Mouse (Mus musculus): Measurements from ENCODE around the gene 1700057G04Rik. TPM values are rescaled to one million over a fixed set of nuclear protein-coding genes. Genes with fewer than 3 reads are reported as not detected.
A peak's percentile ranks its signal among the peaks of the same experiment; 100 is the strongest.

Gene 1700057G04Rik
- polyA plus RNA-seq, 1 experiment from 2014 or later = not detected

DNA sequence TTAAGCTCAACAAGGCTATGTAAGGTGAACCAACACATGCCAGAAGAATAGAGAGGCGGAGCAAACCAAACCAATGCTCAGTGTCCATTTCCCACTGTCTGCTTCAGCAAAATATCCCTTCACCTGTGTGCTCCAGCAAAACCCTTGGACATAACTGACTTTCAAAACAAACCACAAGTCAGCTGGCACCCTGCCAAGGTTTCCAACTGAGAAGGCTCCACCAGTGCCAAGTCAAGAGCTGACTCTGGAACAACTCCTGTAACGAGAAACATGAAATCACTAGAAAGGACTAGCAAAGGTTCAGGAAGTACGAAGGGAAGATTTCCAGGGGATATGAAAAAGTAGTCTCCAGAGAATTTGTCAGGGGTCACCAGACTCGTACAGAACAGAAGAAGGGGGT, 38.2 kb upstream of the 1700057G04Rik start:
- Histone ChIP-seq H3K27ac (replicated peaks) (no peak overlapping the region), H3K4me3 (ENCODE audit: low read depth, low read length) (no peak overlapping the region), H3K9ac (ENCODE audit: low read length) (no peak overlapping the region), H3K4me2 (replicated peaks; ENCODE audit: low read depth) (no peak overlapping the region), H3K27me3 (ENCODE audit: control insufficient read depth, insufficient read depth, low read length) (no peaks in the 10 kb centered on the region), H3K36me3 (ENCODE audit: control insufficient read depth, insufficient read depth, low read length) (no peaks in the 10 kb centered on the region), H3K4me1 (replicated peaks; ENCODE audit: control insufficient read depth, insufficient read depth) (no peaks in the 10 kb centered on the region), H3K9me3 (ENCODE audit: control insufficient read depth, low read length) (no peaks in the 10 kb centered on the region)
- 37% methylated on average over 4 of the region's 4 CpGs for WGBS
- TF ChIP-seq CTCF (IDR thresholded peaks at IDR 0.05; ENCODE audit: low read depth) = no peak
- TF ChIP-seq EP300 (optimal IDR thresholded peaks at IDR 0.05) = no peak
- no peak for ATAC-seq (ENCODE audit: low FRiP score, low TSS enrichment)
- DNase-seq (ENCODE audit: low spot score) = peak; percentile 48

DNA sequence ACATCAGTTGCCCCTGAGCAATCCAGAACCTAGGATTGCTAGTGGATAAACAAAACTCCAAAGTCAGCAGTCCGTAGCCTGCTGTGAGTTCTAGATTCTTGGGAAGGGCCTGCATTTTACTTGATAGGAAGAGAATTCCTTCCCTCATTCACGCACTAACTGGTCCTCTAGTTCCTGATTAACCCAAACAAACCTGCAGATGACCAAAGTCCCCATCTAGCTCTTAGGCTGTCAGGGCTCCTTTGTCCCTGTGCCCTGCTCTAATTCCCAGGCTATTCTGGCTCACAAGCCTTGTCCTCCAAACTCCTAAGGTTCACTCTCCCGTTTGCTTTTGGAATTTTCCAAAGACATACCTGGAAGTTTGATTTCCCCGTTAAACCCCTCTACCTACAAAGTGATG, 36.5 kb upstream of the 1700057G04Rik start:
- Histone ChIP-seq H3K9me3 (ENCODE audit: control insufficient read depth, low read length) (no peaks in the 10 kb centered on the region), H3K27me3 (ENCODE audit: control insufficient read depth, insufficient read depth, low read length) (no peaks in the 10 kb centered on the region), H3K4me2 (replicated peaks; ENCODE audit: low read depth) (no peak overlapping the region), H3K9ac (ENCODE audit: low read length) (no peak overlapping the region), H3K36me3 (ENCODE audit: control insufficient read depth, insufficient read depth, low read length) (no peaks in the 10 kb centered on the region), H3K4me3 (ENCODE audit: low read depth, low read length) (no peak overlapping the region), H3K27ac (replicated peaks) (no peak overlapping the region), H3K4me1 (replicated peaks; ENCODE audit: control insufficient read depth, insufficient read depth) (no peaks in the 10 kb centered on the region)
- WGBS = 80% methylated on average over 4 of the region's 4 CpGs
- DNase-seq (ENCODE audit: low spot score) (no peak), ATAC-seq (ENCODE audit: low FRiP score, low TSS enrichment) (no peak)
- TF ChIP-seq CTCF (IDR thresholded peaks at IDR 0.05; ENCODE audit: low read depth) (no peak), EP300 (optimal IDR thresholded peaks at IDR 0.05) (no peak)

DNA sequence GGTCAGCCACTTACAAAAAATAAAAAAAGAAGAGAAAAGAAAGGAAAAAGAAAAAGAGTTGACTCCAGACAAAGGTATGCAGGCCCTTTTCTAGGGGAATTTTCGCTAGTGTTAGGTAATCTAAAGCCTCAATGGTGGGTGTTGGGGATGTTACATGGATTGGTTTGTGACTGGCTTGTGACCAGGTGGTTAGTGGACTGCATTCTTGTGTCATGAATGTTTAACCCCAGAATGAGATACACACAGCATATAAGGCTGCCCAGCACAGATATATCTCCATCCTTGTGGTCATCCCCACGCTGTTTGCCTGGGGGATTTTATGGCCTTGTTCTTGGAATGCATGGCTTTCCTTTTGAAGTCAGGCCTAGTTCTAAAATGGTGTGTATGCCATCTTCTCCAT, 35.9 kb upstream of the 1700057G04Rik start:
- 89% methylated on average over 2 of the region's 2 CpGs for WGBS
- no peak overlapping the region for H3K9ac ChIP-seq (ENCODE audit: low read length)
- DNase-seq (ENCODE audit: low spot score) (no peak), ATAC-seq (ENCODE audit: low FRiP score, low TSS enrichment) (no peak)
- no peaks in the 10 kb centered on the region for H3K36me3 ChIP-seq (ENCODE audit: control insufficient read depth, insufficient read depth, low read length)
- TF ChIP-seq CTCF (IDR thresholded peaks at IDR 0.05; ENCODE audit: low read depth) (no peak), EP300 (optimal IDR thresholded peaks at IDR 0.05) (no peak)
- H3K27ac ChIP-seq (replicated peaks) = no peak overlapping the region
- no peaks in the 10 kb centered on the region for H3K27me3 ChIP-seq (ENCODE audit: control insufficient read depth, insufficient read depth, low read length)
- no peak overlapping the region for H3K4me2 ChIP-seq (replicated peaks; ENCODE audit: low read depth)
- H3K4me1 ChIP-seq (replicated peaks; ENCODE audit: control insufficient read depth, insufficient read depth) = no peaks in the 10 kb centered on the region
- no peaks in the 10 kb centered on the region for H3K9me3 ChIP-seq (ENCODE audit: control insufficient read depth, low read length)
- no peak overlapping the region for H3K4me3 ChIP-seq (ENCODE audit: low read depth, low read length)

DNA sequence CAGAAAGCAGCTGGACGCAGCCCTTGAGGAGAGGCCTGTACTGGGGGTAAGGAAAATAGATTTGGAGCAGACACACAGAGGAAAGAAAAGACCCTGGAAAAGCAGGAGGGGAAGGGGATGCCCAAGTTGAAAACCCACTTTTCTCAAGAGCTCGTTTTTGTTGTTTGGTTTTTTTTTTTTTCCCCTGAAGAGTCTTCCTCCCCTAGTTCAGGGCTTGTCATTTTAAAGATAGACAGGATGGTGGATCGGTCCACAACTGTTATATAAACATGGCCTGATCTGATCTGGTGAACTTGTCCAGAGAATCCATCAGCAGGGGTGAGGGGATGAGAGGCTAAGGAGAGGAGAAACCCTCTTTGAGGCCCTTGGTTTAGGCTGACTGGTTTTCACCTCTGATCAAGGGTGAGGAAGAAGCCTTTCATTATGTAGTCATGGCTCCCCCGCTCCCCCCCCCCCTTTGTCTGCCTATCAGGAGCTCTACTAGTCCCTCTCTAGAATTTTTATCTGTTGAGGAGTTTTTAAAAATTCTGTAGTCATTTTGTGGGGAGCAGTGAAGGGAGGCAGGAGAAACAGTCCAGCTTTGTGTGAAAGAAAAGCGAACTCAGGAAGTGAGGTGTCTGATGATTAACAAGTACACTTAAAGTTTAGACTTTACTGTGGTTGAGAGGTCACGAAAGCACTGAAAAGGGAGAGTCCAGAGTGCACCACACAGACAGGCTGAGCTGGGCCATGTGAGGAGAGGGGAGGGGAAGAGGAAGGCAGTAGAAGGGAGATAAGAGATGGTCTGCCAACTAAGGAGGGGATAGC, 35.0 kb upstream of the 1700057G04Rik start:
- Histone ChIP-seq H3K27me3 (ENCODE audit: control insufficient read depth, insufficient read depth, low read length) (no peaks in the 10 kb centered on the region), H3K36me3 (ENCODE audit: control insufficient read depth, insufficient read depth, low read length) (no peaks in the 10 kb centered on the region), H3K27ac (replicated peaks) (no peak overlapping the region), H3K4me1 (replicated peaks; ENCODE audit: control insufficient read depth, insufficient read depth) (no peaks in the 10 kb centered on the region), H3K9ac (ENCODE audit: low read length) (no peak overlapping the region), H3K4me2 (replicated peaks; ENCODE audit: low read depth) (no peak overlapping the region), H3K4me3 (ENCODE audit: low read depth, low read length) (no peak overlapping the region), H3K9me3 (ENCODE audit: control insufficient read depth, low read length) (no peaks in the 10 kb centered on the region)
- 62% methylated on average over 6 of the region's 6 CpGs for WGBS
- ATAC-seq (ENCODE audit: low FRiP score, low TSS enrichment) = no peak
- no peak for DNase-seq (ENCODE audit: low spot score)
- TF ChIP-seq EP300 (optimal IDR thresholded peaks at IDR 0.05) (no peak), CTCF (IDR thresholded peaks at IDR 0.05; ENCODE audit: low read depth) (no peak)

DNA sequence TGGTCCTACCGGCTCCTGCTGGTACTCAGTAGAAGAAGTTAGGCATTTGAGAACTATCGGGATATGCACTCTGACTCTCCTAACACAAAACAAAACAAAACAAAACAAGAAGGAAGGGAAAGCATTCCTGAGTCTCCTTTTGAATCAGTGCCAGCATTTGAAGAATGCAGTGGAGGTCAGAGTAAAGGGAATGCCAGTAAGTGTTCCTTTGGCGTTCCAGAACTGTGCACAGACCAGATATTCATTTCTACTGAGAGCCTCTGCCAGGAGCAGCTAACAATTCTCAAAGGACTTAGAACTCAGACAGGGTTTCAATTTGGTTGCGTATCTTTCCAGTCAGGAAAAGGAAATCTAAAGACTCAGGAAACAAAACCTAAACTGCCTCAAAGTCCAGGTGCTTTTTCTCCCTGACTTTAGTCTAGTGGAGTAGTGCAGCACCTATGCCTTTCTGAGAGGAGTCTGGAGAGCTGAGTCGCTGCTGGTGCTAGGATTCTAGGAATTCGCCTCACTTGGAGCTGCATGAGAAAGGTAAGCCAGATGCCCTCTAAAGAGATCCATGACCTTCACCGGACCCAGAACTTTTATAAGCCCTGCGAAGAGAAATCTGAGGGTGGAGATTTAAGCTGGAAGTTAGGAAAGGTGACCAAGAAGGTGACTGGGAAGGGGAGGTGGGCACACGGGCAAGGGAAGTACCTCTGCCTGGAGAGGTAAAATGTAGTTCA, 33.5 kb upstream of the 1700057G04Rik start, which contains the start of gene Plscr2:
Plscr2 (plus strand) TSS at position 117 of the 722 bp plus-strand sequence.
- TF ChIP-seq EP300 (optimal IDR thresholded peaks at IDR 0.05) = no peak
- TF ChIP-seq CTCF (IDR thresholded peaks at IDR 0.05; ENCODE audit: low read depth) = no peak
- H3K9ac ChIP-seq (ENCODE audit: low read length) = no peak within 1 kb of the TSS
- H3K4me1 ChIP-seq (replicated peaks; ENCODE audit: control insufficient read depth, insufficient read depth) = no peaks in the 10 kb centered on the region
- H3K9me3 ChIP-seq (ENCODE audit: control insufficient read depth, low read length) = no peaks in the 10 kb centered on the region
- H3K27ac ChIP-seq (replicated peaks) = no peak within 1 kb of the TSS
- no peak within 1 kb of the TSS for H3K4me3 ChIP-seq (ENCODE audit: low read depth, low read length)
- no peaks in the 10 kb centered on the region for H3K36me3 ChIP-seq (ENCODE audit: control insufficient read depth, insufficient read depth, low read length)
- DNase-seq (ENCODE audit: low spot score) (no peak), ATAC-seq (ENCODE audit: low FRiP score, low TSS enrichment) (no peak)
- H3K27me3 ChIP-seq (ENCODE audit: control insufficient read depth, insufficient read depth, low read length) = no peaks in the 10 kb centered on the region
- no peak within 1 kb of the TSS for H3K4me2 ChIP-seq (replicated peaks; ENCODE audit: low read depth)
- 56% methylated on average over 9 of the region's 9 CpGs for WGBS

DNA sequence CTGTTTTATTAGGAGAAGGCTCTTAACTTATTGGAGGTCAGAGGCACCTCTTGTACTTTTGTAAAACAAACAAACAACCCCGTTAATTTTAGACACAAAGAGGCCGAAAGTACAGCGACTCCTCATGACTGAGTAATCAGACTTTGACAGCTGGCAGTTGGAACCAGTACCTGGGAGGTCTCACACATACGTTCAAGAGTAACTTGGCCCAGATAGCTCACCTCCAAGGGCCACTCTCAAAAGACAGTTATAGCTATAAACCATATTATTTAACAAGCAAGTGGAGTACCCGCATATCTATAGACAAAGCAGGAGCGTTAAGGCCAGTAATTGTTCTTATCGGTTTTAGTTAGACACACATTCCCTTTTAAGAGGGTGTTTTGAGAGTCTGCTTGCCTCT, 32.8 kb upstream of the 1700057G04Rik start:
- no peak for ATAC-seq (ENCODE audit: low FRiP score, low TSS enrichment)
- Histone ChIP-seq H3K4me2 (replicated peaks; ENCODE audit: low read depth) (no peak overlapping the region), H3K27me3 (ENCODE audit: control insufficient read depth, insufficient read depth, low read length) (no peaks in the 10 kb centered on the region), H3K9ac (ENCODE audit: low read length) (no peak overlapping the region), H3K4me1 (replicated peaks; ENCODE audit: control insufficient read depth, insufficient read depth) (no peaks in the 10 kb centered on the region), H3K36me3 (ENCODE audit: control insufficient read depth, insufficient read depth, low read length) (no peaks in the 10 kb centered on the region), H3K4me3 (ENCODE audit: low read depth, low read length) (no peak overlapping the region), H3K27ac (replicated peaks) (no peak overlapping the region), H3K9me3 (ENCODE audit: control insufficient read depth, low read length) (no peaks in the 10 kb centered on the region)
- DNase-seq (ENCODE audit: low spot score) = no peak
- WGBS = 53% methylated on average over 7 of the region's 7 CpGs
- TF ChIP-seq CTCF (IDR thresholded peaks at IDR 0.05; ENCODE audit: low read depth) = no peak
- TF ChIP-seq EP300 (optimal IDR thresholded peaks at IDR 0.05) = no peak

Measured in stomach, postnatal 0 days (tissue).